Mouse (Mus musculus) spleen, adult 2 months (tissue): ENCODE measurements around the gene Mpig6b. TPM values are rescaled to one million over a fixed set of nuclear protein-coding genes. Genes with fewer than 3 reads are reported as not detected.
A peak's percentile ranks its signal among the peaks of the same experiment; 100 is the strongest.

Source experiments
- DNase-seq, 2 experiments: peaks; one replicate each; pipeline versions ENCODE4 v3.0.0 to v3.0.0-alpha.2; 2012 to 2021; ENCODE audit warnings: low spot score in 2 of 2, low read depth in 1 of 2
- H3K27ac ChIP-seq: fragments of 200-500 bp; 2 replicates; pipeline ENCODE4 v1.5.1; 2012; ENCODE audit warnings: low read length, inconsistent platforms; ENCODE audit not compliant: insufficient read depth
- H3K27me3 ChIP-seq: fragments of 200-500 bp; 2 replicates; pipeline ENCODE4 v1.6.1; 2012; ENCODE audit warnings: mild to moderate bottlenecking, moderate library complexity, low read length, inconsistent platforms; ENCODE audit not compliant: control insufficient read depth, insufficient read depth
- H3K36me3 ChIP-seq: fragments of 200-500 bp; 2 replicates; pipeline ENCODE4 v1.6.1; 2012; ENCODE audit warnings: mild to moderate bottlenecking, low read length, inconsistent platforms; ENCODE audit not compliant: control insufficient read depth, insufficient read depth
- H3K4me1 ChIP-seq: fragments of 200-500 bp; 2 replicates; pipeline ENCODE4 v1.6.1; 2011; ENCODE audit warnings: inconsistent platforms; ENCODE audit not compliant: control insufficient read depth, insufficient read depth, insufficient read length
- H3K4me3 ChIP-seq: fragments of 200-500 bp; 2 replicates; pipeline ENCODE4 v1.5.1; 2011; ENCODE audit warnings: mild to moderate bottlenecking, inconsistent platforms; ENCODE audit not compliant: insufficient read depth, insufficient read length; ENCODE audit errors: extremely low read depth
- CTCF ChIP-seq: fragments of 200-500 bp; IDR thresholded peaks from 2 replicates; pipeline ENCODE4 v1.5.1; 2011; ENCODE audit warnings: mild to moderate bottlenecking, inconsistent platforms; ENCODE audit not compliant: insufficient read depth, insufficient read length, insufficient replicate concordance; ENCODE audit errors: extremely low read depth
- POLR2A ChIP-seq: fragments of 200-500 bp; IDR thresholded peaks from 2 replicates; pipeline ENCODE4 v1.6.1; 2011; ENCODE audit warnings: low read depth, low read length, inconsistent platforms
- WGBS: fragments of 180-500 bp; shearing (Covaris S2); methylation state at CpG from one replicate; pipeline ENCODE4 v1.1.7; 2018; 5-methylcytosine and 5-hydroxymethylcytosine counted together
- polyA plus RNA-seq: library from polyadenylated mRNA; depleted of rRNA; stranded (reverse); fragments of >200 nt; gene quantifications from 2 replicates; pipeline ENCODE4 v1.2.3, GENCODE M21; 2012

The Mpig6b gene
- polyA plus RNA-seq, 1 experiment: 4.8 TPM

- H3K27me3 ChIP-seq: no peaks in the 10 kb centered on the region; the same call in 1 of the 2 replicates
- 74% methylated on average over 17 of the region's 17 CpGs for WGBS
- H3K36me3 ChIP-seq: no peaks in the 10 kb centered on the region
- no peak overlapping the region for H3K4me3 ChIP-seq
- no peak for TF ChIP-seq POLR2A
- no peak for TF ChIP-seq CTCF
- H3K4me1 ChIP-seq: peaks cover 8% of the 10 kb centered on the region
- no peak for DNase-seq
- no peak overlapping the region for H3K27ac ChIP-seq
Observed at GRCm38 (mm10) chr17:35068213-35068914, 2.4 kb upstream of the Mpig6b start.

GRCm38 (mm10) chr17:35064951-35065947 is 735 bp downstream of the Mpig6b start, which contains the start of gene Ly6g6c:
Gene Ly6g6c (plus strand): TSS chr17:35065388.
- no peaks in the 10 kb centered on the region; the same call in 1 of the 2 replicates for H3K27me3 ChIP-seq
- no peak for TF ChIP-seq POLR2A
- no peak for TF ChIP-seq CTCF
- H3K4me3 ChIP-seq: peak within 1 kb of the TSS; percentile 49
- peaks cover 8% of the 10 kb centered on the region for H3K4me1 ChIP-seq
- 2% methylated on average over 48 of the region's 48 CpGs for WGBS
- H3K27ac ChIP-seq: no peak within 1 kb of the TSS
- peak in 1 of 2 experiments; percentile 30 for DNase-seq
- H3K36me3 ChIP-seq: no peaks in the 10 kb centered on the region

- Histone ChIP-seq H3K27me3 (no peaks in the 10 kb centered on the region; the same call in 1 of the 2 replicates), H3K36me3 (no peaks in the 10 kb centered on the region), H3K27ac (no peak overlapping the region), H3K4me1 (peaks cover 12% of the 10 kb centered on the region), H3K4me3 (no peak overlapping the region)
- 51% methylated on average over 10 of the region's 10 CpGs for WGBS
- no peak for DNase-seq
- TF ChIP-seq POLR2A: no peak
- no peak for TF ChIP-seq CTCF
Observed at GRCm38 (mm10) chr17:35064378-35064877, 1.6 kb downstream of the Mpig6b start.

- Histone ChIP-seq H3K4me3 (no peak overlapping the region), H3K27me3 (no peaks in the 10 kb centered on the region; the same call in 1 of the 2 replicates), H3K27ac (no peak overlapping the region), H3K36me3 (no peaks in the 10 kb centered on the region), H3K4me1 (peaks cover 15% of the 10 kb centered on the region)
- TF ChIP-seq POLR2A (no peak), CTCF (no peak)
- whole genome bisulfite sequencing: 92% methylated on average over 3 of the region's 3 CpGs
- no peak for DNase-seq
Observed at GRCm38 (mm10) chr17:35063466-35063865, 2.5 kb downstream of the Mpig6b start.

GRCm38 (mm10) chr17:35061299-35061698 is 4.7 kb downstream of the Mpig6b start:
- DNase-seq: no peak
- no peak overlapping the region for H3K27ac ChIP-seq
- H3K36me3 ChIP-seq: peaks cover 6% of the 10 kb centered on the region
- no peaks in the 10 kb centered on the region for H3K27me3 ChIP-seq
- TF ChIP-seq POLR2A (no peak), CTCF (no peak)
- 89% methylated on average over 8 of the region's 8 CpGs for WGBS
- peaks cover 15% of the 10 kb centered on the region for H3K4me1 ChIP-seq
- H3K4me3 ChIP-seq: no peak overlapping the region

- H3K4me1 ChIP-seq: peaks cover 15% of the 10 kb centered on the region
- no peak overlapping the region for H3K27ac ChIP-seq
- DNase-seq: no peak
- H3K4me3 ChIP-seq: no peak overlapping the region
- 87% methylated on average over 22 of the region's 22 CpGs for WGBS
- H3K27me3 ChIP-seq: no peaks in the 10 kb centered on the region
- no peak for TF ChIP-seq POLR2A
- TF ChIP-seq CTCF: no peak
- peaks cover 9% of the 10 kb centered on the region for H3K36me3 ChIP-seq
Observed at GRCm38 (mm10) chr17:35060737-35061297, 5.2 kb downstream of the Mpig6b start.
